Mouse (Mus musculus) lung, postnatal 0 days (tissue): ENCODE results near the gene Wiz. TPM values are rescaled to one million over a fixed set of nuclear protein-coding genes. Genes with fewer than 3 reads are reported as not detected.

ENCODE experiments used
- ATAC-seq: fragments of 200-750 bp; cut with Nextera tagmentation; 2 replicates; pipeline ENCODE4 v1.8.0; 2017; ENCODE audit warnings: moderate library complexity
- DNase-seq: peaks from one replicate; pipeline ENCODE4 v3.0.0-alpha.2; 2016; ENCODE audit warnings: low spot score
- H3K27ac ChIP-seq: fragments of 300-500 bp; sonication (generic); 2 replicates; pipeline ENCODE4 v1.5.1; 2014; ENCODE audit warnings: antibody characterized with exemption, mild to moderate bottlenecking, low read length, mixed read lengths
- H3K27me3 ChIP-seq: fragments of 300-500 bp; sonication (generic); replicated peaks from 2 replicates; pipeline ENCODE4 v1.6.1; 2014; ENCODE audit warnings: low read length, mixed read lengths; ENCODE audit not compliant: insufficient read depth
- H3K36me3 ChIP-seq: fragments of 300-500 bp; sonication (generic); 2 replicates; pipeline ENCODE4 v1.6.1; 2014; ENCODE audit warnings: low read length, mixed read lengths; ENCODE audit not compliant: insufficient read depth
- H3K4me1 ChIP-seq: fragments of 300-500 bp; sonication (generic); 2 replicates; pipeline ENCODE4 v1.6.1; 2014; ENCODE audit warnings: antibody characterized with exemption, low read depth, low read length, mixed read lengths; ENCODE audit not compliant: insufficient read depth
- H3K4me2 ChIP-seq: fragments of 300-500 bp; sonication (generic); replicated peaks from 2 replicates; pipeline ENCODE4 v1.6.1; 2014; ENCODE audit warnings: low read depth, mild to moderate bottlenecking, low read length, moderate library complexity, mixed read lengths
- H3K4me3 ChIP-seq: fragments of 300-500 bp; sonication (generic); 2 replicates; pipeline ENCODE4 v1.5.1; 2014; ENCODE audit warnings: low read depth, low read length
- H3K9ac ChIP-seq: fragments of 300-500 bp; sonication (generic); replicated peaks from 2 replicates; pipeline ENCODE4 v1.6.1; 2014; ENCODE audit warnings: low read depth, mild to moderate bottlenecking
- H3K9me3 ChIP-seq: fragments of 300-500 bp; sonication (generic); 2 replicates; pipeline ENCODE4 v1.6.1; 2016; ENCODE audit warnings: low read length, mixed read lengths
- CTCF ChIP-seq: IDR thresholded peaks from 2 replicates; pipeline ENCODE4 v1.5.1; 2016; ENCODE audit warnings: antibody characterized with exemption, mild to moderate bottlenecking
- EP300 ChIP-seq: IDR thresholded peaks from 2 replicates; pipeline ENCODE4 v1.6.1; 2016; ENCODE audit warnings: antibody characterized with exemption, mild to moderate bottlenecking, control low read depth
- WGBS: fragments of 180-500 bp; shearing (Covaris S2); extraction: QIAGEN DNeasy Blood & Tissue Kit; methylation state at CpG from one replicate; pipeline ENCODE4 v1.1.7; 2014; 5-methylcytosine and 5-hydroxymethylcytosine counted together
- polyA plus RNA-seq: library from polyadenylated mRNA; unstranded; fragments of >200 nt; fragmentation: Nextera tagmentation; extraction: Ambion mirVana; gene quantifications from 2 replicates; pipeline ENCODE4 v1.2.1, GENCODE M21; 2015

Wiz gene
- polyA plus RNA-seq, 1 experiment from 2014 or later = 12.1 TPM

DNA sequence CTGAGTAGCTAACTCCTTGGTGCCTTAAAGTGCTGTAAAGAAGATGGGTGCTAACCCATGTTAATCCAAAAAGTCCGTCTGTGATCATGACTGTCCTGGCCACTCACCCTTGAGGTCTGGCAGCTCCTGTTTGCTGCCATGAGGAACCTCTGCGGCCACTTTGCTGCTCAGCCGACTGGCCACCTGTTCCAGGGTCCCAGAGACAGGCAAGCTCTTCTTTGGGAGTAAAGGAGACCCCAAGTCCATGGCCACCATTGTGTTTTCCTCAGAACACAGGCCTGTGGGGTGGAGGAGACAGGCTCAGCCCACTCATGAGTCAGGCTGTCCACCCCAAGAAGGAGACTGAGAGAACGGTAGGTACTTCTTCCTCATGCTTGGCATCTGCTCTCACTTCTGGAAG, 26.6 kb downstream of the Wiz start:
- no peak overlapping the region for H3K27ac ChIP-seq
- no peak overlapping the region for H3K4me3 ChIP-seq
- no peaks in the 10 kb centered on the region for H3K9me3 ChIP-seq

DNA sequence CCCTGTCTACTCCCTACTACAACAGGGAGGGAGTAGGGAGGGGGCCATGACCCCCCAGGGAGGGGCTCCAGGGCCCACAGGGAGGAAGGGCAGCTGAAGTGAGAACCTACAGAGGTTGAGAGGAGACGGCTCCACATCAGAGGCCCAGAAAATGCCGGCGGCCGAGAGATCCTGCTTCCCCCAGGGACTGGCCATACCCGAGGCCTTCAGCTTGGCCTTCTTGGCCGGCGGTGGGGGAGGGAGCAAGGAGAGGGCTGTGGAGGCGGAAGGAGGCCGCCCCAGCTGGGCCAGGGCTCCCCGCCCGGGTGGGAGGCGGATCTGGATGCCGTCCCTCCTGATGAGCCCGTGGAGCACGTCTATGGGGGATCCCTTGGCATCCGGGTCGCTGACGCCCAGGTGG, 29.3 kb downstream of the Wiz start:
- Histone ChIP-seq H3K27me3 (no peaks in the 10 kb centered on the region), H3K4me3 (no peak overlapping the region), H3K27ac (no peak overlapping the region), H3K9me3 (no peaks in the 10 kb centered on the region), H3K4me1 (peaks cover 12% of the 10 kb centered on the region; the same call in 1 of the 2 replicates), H3K36me3 (peaks cover 48% of the 10 kb centered on the region), H3K4me2 (no peak overlapping the region), H3K9ac (no peak overlapping the region)
- 91% methylated on average over 14 of the region's 18 CpGs for WGBS
- ATAC-seq (no peak), DNase-seq (no peak)
- TF ChIP-seq EP300 (no peak), CTCF (no peak)

More for the DNA sequence above, 26.6 kb downstream of the Wiz start:
- H3K4me1 ChIP-seq = peaks cover 15% of the 10 kb centered on the region; the same call in 1 of the 2 replicates
- DNase-seq (no peak), ATAC-seq (no peak)
- WGBS = 71% methylated on average over 4 of the region's 4 CpGs
- H3K27me3 ChIP-seq = no peaks in the 10 kb centered on the region
- peak overlapping the region; percentile 89; the same call in 1 of the 2 replicates for H3K4me2 ChIP-seq
- no peak for TF ChIP-seq EP300
- TF ChIP-seq CTCF = no peak
- peaks cover 27% of the 10 kb centered on the region for H3K36me3 ChIP-seq
- no peak overlapping the region for H3K9ac ChIP-seq

DNA sequence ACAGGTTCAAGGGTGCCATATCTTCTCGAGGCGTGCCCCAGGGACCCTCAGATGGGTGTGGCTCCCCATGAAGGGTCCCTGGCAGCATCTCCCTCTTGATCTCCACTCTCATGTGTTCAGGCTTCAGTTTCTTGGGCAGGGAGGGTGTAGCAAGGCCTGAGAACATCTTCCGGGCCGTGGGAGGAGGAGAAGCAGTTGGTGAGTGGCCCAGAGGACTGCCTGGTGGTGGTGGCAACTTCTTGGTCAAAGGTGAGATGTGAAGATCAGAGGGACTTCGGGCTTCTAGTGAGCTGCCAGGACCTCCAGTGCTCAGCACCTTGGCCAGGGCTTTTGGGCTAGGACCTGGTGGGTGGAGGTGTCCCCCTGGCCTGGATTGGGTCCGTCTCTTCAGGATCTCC, 30.3 kb downstream of the Wiz start:
- ATAC-seq = no peak
- H3K9ac ChIP-seq = no peak overlapping the region
- H3K27ac ChIP-seq = no peak overlapping the region
- H3K36me3 ChIP-seq = peaks cover 55% of the 10 kb centered on the region
- H3K4me1 ChIP-seq = peaks cover 9% of the 10 kb centered on the region; the same call in 1 of the 2 replicates
- no peak for DNase-seq
- WGBS = 88% methylated on average over 6 of the region's 6 CpGs
- H3K9me3 ChIP-seq = no peaks in the 10 kb centered on the region
- H3K27me3 ChIP-seq = no peaks in the 10 kb centered on the region
- no peak overlapping the region for H3K4me3 ChIP-seq
- no peak for TF ChIP-seq EP300
- no peak for TF ChIP-seq CTCF
- no peak overlapping the region for H3K4me2 ChIP-seq

DNA sequence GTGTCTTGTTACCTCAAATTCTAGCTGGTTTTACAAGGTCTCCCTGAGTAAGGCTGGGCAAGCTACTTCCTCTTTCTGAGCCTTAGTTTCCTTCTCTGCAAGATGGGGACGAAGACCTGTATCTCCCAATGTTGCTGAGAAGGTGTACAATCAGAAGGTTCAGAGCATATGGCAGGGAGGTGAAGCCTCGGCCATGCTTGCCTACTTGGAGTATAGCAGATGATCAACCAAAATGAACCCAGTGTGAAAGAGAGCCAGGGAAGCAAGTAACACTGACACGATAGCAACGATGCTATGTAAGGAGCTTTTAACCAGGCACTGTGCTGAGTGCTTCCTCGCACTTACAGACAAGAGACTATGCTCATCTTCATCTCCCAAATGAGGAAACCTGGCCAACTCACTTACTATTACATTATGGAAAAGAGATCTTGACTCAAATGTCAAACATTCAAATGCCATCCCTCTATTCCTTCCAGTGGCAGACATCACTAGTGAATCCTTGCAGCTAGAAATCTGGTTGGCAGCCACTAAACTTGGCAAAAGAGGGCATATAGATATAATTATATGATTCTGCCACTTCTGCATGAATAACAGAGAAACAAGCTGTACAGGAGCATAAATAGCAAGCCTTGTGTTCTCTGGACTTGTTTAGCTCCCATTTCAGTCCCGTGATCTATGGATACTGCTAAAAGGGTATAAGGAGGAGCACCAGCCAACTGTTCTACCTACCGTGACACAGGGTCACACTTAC, 30.9 kb downstream of the Wiz start:
- no peak for ATAC-seq

DNA sequence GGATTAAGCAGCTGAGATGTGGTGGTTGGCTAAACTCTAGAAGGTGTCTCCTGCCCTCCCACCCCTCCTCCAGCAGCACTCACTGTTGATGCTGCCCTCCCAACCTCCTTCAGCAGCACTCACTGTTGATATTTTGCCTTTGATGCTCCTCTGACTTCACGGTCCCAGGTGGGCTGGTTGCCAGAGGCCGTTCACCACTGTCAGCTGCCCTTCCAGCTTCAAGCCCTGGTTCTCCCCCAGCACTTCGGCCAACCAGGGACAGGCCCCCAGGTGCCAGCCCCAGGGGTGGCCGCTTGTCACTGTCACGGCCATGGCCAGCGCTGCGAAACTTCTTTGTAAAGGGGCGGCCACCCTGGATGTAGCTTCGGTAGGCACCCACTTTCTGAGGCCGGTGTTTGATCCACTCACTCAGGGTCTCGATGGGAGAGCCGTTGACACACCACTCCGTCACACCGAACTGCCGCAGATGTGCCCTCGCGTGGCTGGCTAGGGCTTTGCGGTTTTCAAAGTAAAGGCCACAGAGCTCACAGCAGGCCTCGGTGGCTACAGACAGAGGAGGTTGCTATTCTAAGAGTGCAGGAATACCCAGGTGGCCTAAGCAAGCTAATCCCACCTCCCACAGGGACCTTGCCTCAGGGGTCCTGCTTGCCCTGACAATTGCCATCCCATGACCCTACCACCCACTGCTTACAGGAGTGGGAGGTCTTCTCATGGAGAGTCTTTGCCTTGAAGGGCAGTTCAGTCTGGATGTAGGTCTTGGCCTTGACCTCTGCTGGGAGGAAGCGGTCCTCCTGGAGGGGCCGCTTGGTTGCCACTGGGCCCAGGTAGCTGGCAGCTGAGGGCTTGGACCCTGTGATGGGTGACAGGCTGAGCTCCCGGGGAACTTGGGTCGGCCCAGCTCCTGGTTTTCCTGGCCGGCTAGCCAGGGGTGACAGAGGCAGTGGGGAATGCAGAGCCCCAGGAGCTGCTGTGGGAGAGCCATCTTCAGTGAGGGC, 32.2 kb downstream of the Wiz start:
- DNase-seq = no peak
- H3K4me1 ChIP-seq = no peaks in the 10 kb centered on the region
- WGBS = 83% methylated on average over 24 of the region's 24 CpGs
- no peak for ATAC-seq
- TF ChIP-seq EP300 (no peak), CTCF (no peak)
- H3K9ac ChIP-seq = no peak overlapping the region
- no peak overlapping the region for H3K4me2 ChIP-seq
- no peaks in the 10 kb centered on the region for H3K9me3 ChIP-seq
- H3K36me3 ChIP-seq = peaks cover 53% of the 10 kb centered on the region
- no peak overlapping the region for H3K4me3 ChIP-seq
- no peaks in the 10 kb centered on the region for H3K27me3 ChIP-seq
- no peak overlapping the region for H3K27ac ChIP-seq

More for the DNA sequence above, 30.9 kb downstream of the Wiz start:
- no peak overlapping the region for H3K9ac ChIP-seq
- no peaks in the 10 kb centered on the region for H3K27me3 ChIP-seq
- no peak for DNase-seq
- H3K36me3 ChIP-seq = peaks cover 55% of the 10 kb centered on the region
- TF ChIP-seq CTCF = no peak
- TF ChIP-seq EP300 = no peak
- no peaks in the 10 kb centered on the region for H3K9me3 ChIP-seq
- 95% methylated on average over 7 of the region's 7 CpGs for WGBS
- peaks cover 5% of the 10 kb centered on the region; the same call in 1 of the 2 replicates for H3K4me1 ChIP-seq
- no peak overlapping the region for H3K27ac ChIP-seq
- no peak overlapping the region for H3K4me3 ChIP-seq
- no peak overlapping the region for H3K4me2 ChIP-seq

DNA sequence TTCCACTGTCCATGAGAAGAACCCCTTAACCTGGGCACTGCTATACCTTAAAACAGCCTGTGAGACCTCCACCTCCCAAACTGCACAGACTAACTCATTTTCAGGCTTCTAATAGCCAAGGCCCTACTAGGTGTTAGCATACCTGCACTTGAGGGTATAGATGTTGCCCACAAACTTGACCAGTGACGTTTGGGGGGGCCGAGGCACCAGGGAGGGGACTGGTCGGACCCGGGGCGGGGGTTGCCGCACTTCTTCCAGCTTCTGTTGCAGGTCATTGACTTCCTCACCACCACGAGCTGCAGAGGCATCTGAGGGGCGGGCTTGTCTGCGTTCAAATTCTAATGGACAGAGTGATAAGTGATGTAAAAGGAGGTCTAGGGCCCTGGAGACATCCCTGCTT, 33.0 kb downstream of the Wiz start:
- no peak for ATAC-seq

More for the DNA sequence above, 33.0 kb downstream of the Wiz start:
- Histone ChIP-seq H3K27me3 (no peaks in the 10 kb centered on the region), H3K4me2 (no peak overlapping the region), H3K4me3 (no peak overlapping the region), H3K27ac (no peak overlapping the region), H3K9me3 (no peaks in the 10 kb centered on the region), H3K9ac (no peak overlapping the region), H3K4me1 (no peaks in the 10 kb centered on the region), H3K36me3 (peaks cover 49% of the 10 kb centered on the region)
- WGBS = 87% methylated on average over 9 of the region's 9 CpGs
- TF ChIP-seq CTCF (no peak), EP300 (no peak)
- no peak for DNase-seq
